Comparison of ENCODE assay signal across 24 mouse cellular contexts in genomic region chr19:48913011-48913410, GRCm38 (mm10).
"Had no signal": no experiment of that assay in that cellular context is flagged by ENCODE, and none has a peak within 500 bp of the region (broad histone marks: within the 10 kb centered on the region; RNA-seq: fewer than 3 reads in every experiment).

No protein-coding gene starts in this region.

- H3K36me3 ChIP-seq: heart, embryonic 10.5 days; heart, embryonic 12.5 days; hindbrain, embryonic 13.5 days; hindbrain, embryonic 15.5 days; kidney, embryonic 15.5 days; limb, embryonic 13.5 days; limb, embryonic 15.5 days had no signal

- H3K9me3 ChIP-seq: heart, embryonic 10.5 days; heart, embryonic 12.5 days; hindbrain, embryonic 13.5 days; hindbrain, embryonic 15.5 days; kidney, embryonic 15.5 days; limb, embryonic 13.5 days; limb, embryonic 15.5 days had no signal

- DNase-seq: gastrocnemius, adult 2 months; gastrocnemius, postnatal 10 days; gastrocnemius, postnatal 25 days; heart, adult 18-20 months; heart, postnatal 14 days; heart, postnatal 36 days; kidney, adult 11 months; kidney, adult 2 months; kidney, adult 9 months; kidney, postnatal 14 days; kidney, postnatal 36 days; layer of hippocampus, adult 9-11 months; layer of hippocampus, postnatal 36 days; left cerebral cortex, postnatal 4 days had no signal

- H3K27ac ChIP-seq: gastrocnemius, adult 2 months; heart, embryonic 10.5 days; hindbrain, embryonic 13.5 days; hindbrain, embryonic 15.5 days; hindbrain, postnatal 0 days; kidney, embryonic 15.5 days; kidney, postnatal 0 days; limb, embryonic 13.5 days; limb, embryonic 15.5 days had no signal

- H3K4me1 ChIP-seq: heart, embryonic 10.5 days; heart, embryonic 12.5 days; hindbrain, embryonic 13.5 days; hindbrain, embryonic 15.5 days; kidney, embryonic 15.5 days; limb, embryonic 13.5 days; limb, embryonic 15.5 days had no signal

- H3K9ac ChIP-seq: heart, embryonic 12.5 days; hindbrain, embryonic 13.5 days; hindbrain, embryonic 15.5 days; kidney, embryonic 15.5 days; limb, embryonic 13.5 days; limb, embryonic 15.5 days had no signal

- H3K4me2 ChIP-seq: heart, embryonic 12.5 days; hindbrain, embryonic 13.5 days; hindbrain, embryonic 15.5 days; kidney, embryonic 15.5 days; limb, embryonic 13.5 days; limb, embryonic 15.5 days had no signal

- H3K27me3 ChIP-seq: heart, embryonic 12.5 days; hindbrain, embryonic 13.5 days; hindbrain, embryonic 15.5 days; kidney, embryonic 15.5 days; limb, embryonic 13.5 days; limb, embryonic 15.5 days had no signal

- ATAC-seq: hindbrain, postnatal 0 days; intestine, embryonic 16.5 days had no signal

- H3K4me3 ChIP-seq: gastrocnemius, adult 2 months; heart, embryonic 10.5 days; heart, embryonic 12.5 days; hindbrain, embryonic 13.5 days; hindbrain, embryonic 15.5 days; kidney, embryonic 15.5 days; limb, embryonic 13.5 days; limb, embryonic 15.5 days had no signal
